Mouse (Mus musculus): ENCODE data around the gene Ttc8. TPM values are rescaled to one million over a fixed set of nuclear protein-coding genes. Genes with fewer than 3 reads are reported as not detected.

Gene Ttc8
- total RNA-seq, 2 experiments from 2014 or later, result 46.6 to 49.5 TPM

Other genes starting within 250 kb of the Ttc8 start
- gene Ptpn21, start 183.2 kb upstream of the Ttc8 start, total RNA-seq (2021), result 1 to 10 TPM; 5.2 to 9.6 TPM
- gene Zc3h14, start 173.6 kb upstream of the Ttc8 start, total RNA-seq (2021), result 10 to 100 TPM; 95.1 to 97.3 TPM
- gene Eml5, start 19.1 kb upstream of the Ttc8 start, total RNA-seq (2021), result 10 to 100 TPM; 87.5 to 91.3 TPM